8 mouse cellular contexts compared by ENCODE assay signal in the genomic region with DNA sequence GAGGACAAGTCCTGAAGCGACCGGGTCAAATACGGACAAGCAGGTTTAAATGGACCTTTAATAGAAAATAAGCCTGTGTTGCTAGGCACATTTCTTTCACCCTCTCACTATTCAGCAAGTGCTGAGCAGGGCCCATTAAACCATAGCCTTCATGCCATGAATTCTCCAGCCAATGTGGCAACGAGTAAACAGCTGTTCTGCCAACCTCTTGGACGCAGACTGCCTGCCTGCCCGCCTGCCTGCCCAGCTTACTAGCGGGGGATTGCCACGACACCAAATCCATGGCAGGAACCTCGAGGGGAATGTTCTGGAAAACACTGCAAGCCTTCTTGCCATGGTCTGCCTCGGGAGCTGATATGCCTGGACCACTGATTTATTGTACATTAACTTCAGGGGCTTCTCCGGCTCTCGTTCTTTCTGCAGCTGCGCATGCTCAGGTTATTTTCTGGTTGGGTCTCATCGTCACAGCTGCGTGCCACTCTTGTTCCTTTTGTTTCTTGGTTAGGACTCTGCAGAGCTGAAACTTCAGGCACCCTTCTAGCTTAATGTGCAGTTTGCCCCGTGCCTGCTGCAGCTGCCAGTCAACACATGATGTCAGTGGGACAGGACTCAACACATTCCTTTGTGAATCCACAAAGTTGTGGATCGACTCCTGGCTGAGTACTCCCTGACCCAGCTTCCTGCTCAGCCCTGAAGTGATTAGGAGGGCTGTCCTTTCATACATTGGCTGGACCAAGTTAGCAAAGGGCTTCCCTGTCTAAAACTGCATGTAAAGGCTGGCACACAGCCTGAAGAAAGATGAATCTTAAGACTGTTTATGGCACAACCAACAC.
A peak's percentile ranks its signal among the peaks of the same experiment; 100 is the strongest.
DNase-seq lines count a peak whose midpoint lies in the region; ATAC-seq and TF ChIP-seq lines count a peak whose summit lies in the region.

No protein-coding gene starts in this region.

- H3K4me2 ChIP-seq in lung, embryonic 14.5 days: peak overlapping the region; percentile 48
- peak overlapping the region; percentile 41 for H3K4me2 ChIP-seq in forebrain, embryonic 12.5 days
- H3K4me2 ChIP-seq in intestine, embryonic 15.5 days (replicated peaks): peak overlapping the region; percentile 51
- H3K4me2 ChIP-seq in limb, embryonic 14.5 days (replicated peaks; ENCODE audit: low read depth, low read length, severe bottlenecking): peak overlapping the region; percentile 39

- ATAC-seq in lung, embryonic 14.5 days (ENCODE audit: insufficient read depth): peak; percentile 60; the same call in 1 of the 2 replicates
- ATAC-seq in forebrain, embryonic 12.5 days (ENCODE audit: low FRiP score): peak; percentile 50; the same call in 1 of the 2 replicates
- 0 out of 2 replicates have a peak, but pooled peaks have one; percentile 24 for ATAC-seq in intestine, embryonic 15.5 days
- ATAC-seq in limb, embryonic 14.5 days (ENCODE audit: low FRiP score, low read depth): peak; percentile 48; the same call in 1 of the 2 replicates

- WGBS in lung, embryonic 14.5 days: 29% methylated on average over 17 of the region's 17 CpGs
- 20% methylated on average over 17 of the region's 17 CpGs for WGBS in forebrain, embryonic 12.5 days
- WGBS in intestine, embryonic 15.5 days: 26% methylated on average over 17 of the region's 17 CpGs
- WGBS in limb, embryonic 14.5 days: 12% methylated on average over 17 of the region's 17 CpGs
- WGBS in small intestine, adult 2 months: 50% methylated on average over 17 of the region's 17 CpGs

- no peak for TF ChIP-seq POLR2A in limb, embryonic 14.5 days (IDR thresholded peaks at IDR 0.05; ENCODE audit: borderline replicate concordance, extremely low read depth, insufficient read depth, insufficient read length)
- TF ChIP-seq POLR2A in small intestine, adult 2 months (IDR thresholded peaks at IDR 0.05; ENCODE audit: low read depth, low read length): no peak

- H3K36me3 ChIP-seq in lung, embryonic 14.5 days (ENCODE audit: insufficient read depth): no peaks in the 10 kb centered on the region
- no peaks in the 10 kb centered on the region for H3K36me3 ChIP-seq in forebrain, embryonic 12.5 days (replicated peaks)
- H3K36me3 ChIP-seq in intestine, embryonic 15.5 days: no peaks in the 10 kb centered on the region
- H3K36me3 ChIP-seq in limb, embryonic 14.5 days (ENCODE audit: control insufficient read depth, insufficient read depth, low read length): no peaks in the 10 kb centered on the region
- H3K36me3 ChIP-seq in small intestine, adult 2 months (ENCODE audit: control insufficient read depth, insufficient read depth, low read length): no peaks in the 10 kb centered on the region

- no peak for TF ChIP-seq CTCF in lung, embryonic 14.5 days (IDR thresholded peaks at IDR 0.05; ENCODE audit: low read depth)
- no peak for TF ChIP-seq CTCF in small intestine, adult 2 months (IDR thresholded peaks at IDR 0.05; ENCODE audit: extremely low read depth, insufficient read length, insufficient replicate concordance, low read depth, low read length)

- H3K9me3 ChIP-seq in lung, embryonic 14.5 days (ENCODE audit: low read depth, low read length): no peaks in the 10 kb centered on the region
- no peaks in the 10 kb centered on the region for H3K9me3 ChIP-seq in forebrain, embryonic 12.5 days
- H3K9me3 ChIP-seq in intestine, embryonic 15.5 days: no peaks in the 10 kb centered on the region
- H3K9me3 ChIP-seq in limb, embryonic 14.5 days (ENCODE audit: control insufficient read depth, low read length): no peaks in the 10 kb centered on the region

- no peak overlapping the region for H3K9ac ChIP-seq in lung, embryonic 14.5 days
- H3K9ac ChIP-seq in forebrain, embryonic 12.5 days: 0 out of 2 replicates have a peak overlapping the region, but pooled peaks have one; percentile 9
- H3K9ac ChIP-seq in intestine, embryonic 15.5 days: no peak overlapping the region; the same call in 1 of the 2 replicates
- no peak overlapping the region for H3K9ac ChIP-seq in limb, embryonic 14.5 days (ENCODE audit: low read depth, low read length, severe bottlenecking)

- H3K4me1 ChIP-seq in lung, embryonic 14.5 days (ENCODE audit: insufficient read depth): peaks cover 8% of the 10 kb centered on the region; the same call in 1 of the 2 replicates
- peaks cover 16% of the 10 kb centered on the region for H3K4me1 ChIP-seq in forebrain, embryonic 12.5 days
- peaks cover 14% of the 10 kb centered on the region for H3K4me1 ChIP-seq in intestine, embryonic 15.5 days (replicated peaks)
- H3K4me1 ChIP-seq in limb, embryonic 14.5 days (ENCODE audit: control insufficient read depth, insufficient read depth, low read length): peaks cover 13% of the 10 kb centered on the region; the same call in 1 of the 2 replicates
- H3K4me1 ChIP-seq in small intestine, adult 2 months (ENCODE audit: control insufficient read depth, insufficient read depth, insufficient read length, low read length): peaks cover 13% of the 10 kb centered on the region; the same call in 1 of the 2 replicates

- H3K27ac ChIP-seq in lung, embryonic 14.5 days (ENCODE audit: low read depth): no peak overlapping the region
- peak overlapping the region; percentile 5; the same call in 1 of the 2 replicates for H3K27ac ChIP-seq in forebrain, embryonic 12.5 days
- H3K27ac ChIP-seq in intestine, embryonic 15.5 days: peak overlapping the region; percentile 4; the same call in 1 of the 2 replicates
- H3K27ac ChIP-seq in limb, embryonic 14.5 days (replicated peaks; ENCODE audit: low read depth, low read length): peak overlapping the region; percentile 19; the same call in 1 of the 2 replicates
- no peak overlapping the region for H3K27ac ChIP-seq in small intestine, adult 2 months (ENCODE audit: insufficient read depth, low read depth, low read length)

- H3K4me3 ChIP-seq in lung, embryonic 14.5 days (ENCODE audit: low read depth, low read length): no peak overlapping the region
- H3K4me3 ChIP-seq in forebrain, embryonic 12.5 days (replicated peaks): 0 out of 2 replicates have a peak overlapping the region, but pooled peaks have one; percentile 14
- H3K4me3 ChIP-seq in intestine, embryonic 15.5 days (replicated peaks): no peak overlapping the region
- no peak overlapping the region for H3K4me3 ChIP-seq in limb, embryonic 14.5 days (replicated peaks; ENCODE audit: low read length)
- H3K4me3 ChIP-seq in small intestine, adult 2 months (ENCODE audit: low read depth, low read length): peak overlapping the region; percentile 18; the same call in 1 of the 2 replicates

- DNase-seq in lung, embryonic 14.5 days: peak; percentile 21
- DNase-seq in lung, postnatal 14 days: no peak
- peak; percentile 40 for DNase-seq in limb, embryonic 14.5 days (ENCODE audit: low spot score)
- no peak for DNase-seq in adrenal gland, adult 18-20 months (ENCODE audit: low spot score in 2 of 2)
- no peak for DNase-seq in thymus, postnatal 36 days

- H3K27me3 ChIP-seq in lung, embryonic 14.5 days (ENCODE audit: insufficient read depth, low read length): no peaks in the 10 kb centered on the region
- peaks cover 18% of the 10 kb centered on the region; the same call in 1 of the 2 replicates for H3K27me3 ChIP-seq in forebrain, embryonic 12.5 days
- no peaks in the 10 kb centered on the region for H3K27me3 ChIP-seq in intestine, embryonic 15.5 days (replicated peaks)
- no peaks in the 10 kb centered on the region for H3K27me3 ChIP-seq in limb, embryonic 14.5 days (ENCODE audit: control insufficient read depth, insufficient read depth, low read length)
- no peaks in the 10 kb centered on the region for H3K27me3 ChIP-seq in small intestine, adult 2 months (ENCODE audit: control insufficient read depth, insufficient read depth, low read length)

Comparison
In these comparisons a context has a peak if more than half of its experiments do, and no peak if none do; other contexts are left out.
1. DNase-seq: peak in lung, embryonic 14.5 days (single experiment) and limb, embryonic 14.5 days (single experiment); none in lung, postnatal 14 days (single experiment), adrenal gland, adult 18-20 months (0 of 2) and thymus, postnatal 36 days (0 of 2).
2. H3K27ac ChIP-seq: peak in forebrain, embryonic 12.5 days (single experiment), intestine, embryonic 15.5 days (single experiment) and limb, embryonic 14.5 days (single experiment); none in lung, embryonic 14.5 days (single experiment) and small intestine, adult 2 months (single experiment).
3. H3K4me3 ChIP-seq: peak in forebrain, embryonic 12.5 days (single experiment) and small intestine, adult 2 months (single experiment); none in lung, embryonic 14.5 days (single experiment), intestine, embryonic 15.5 days (single experiment) and limb, embryonic 14.5 days (single experiment).
4. Peak in every context shown above with its lines, with median percentiles within 50 percentile points of each other: ATAC-seq and H3K4me2 ChIP-seq.